Mouse (Mus musculus) hindbrain, postnatal 0 days (tissue): ENCODE data around the gene Sh3pxd2b. TPM values are rescaled to one million over a fixed set of nuclear protein-coding genes. Genes with fewer than 3 reads are reported as not detected.
A peak's percentile ranks its signal among the peaks of the same experiment; 100 is the strongest.

ENCODE experiments used
- ATAC-seq: fragments of 200-750 bp; cut with Nextera tagmentation; 2 replicates; pipeline ENCODE4 v1.8.0; 2017; ENCODE audit warnings: mild to moderate bottlenecking, moderate TSS enrichment, moderate library complexity
- DNase-seq: peaks from one replicate; pipeline ENCODE4 v3.0.0-alpha.2; 2015; ENCODE audit warnings: low spot score
- H3K27ac ChIP-seq: fragments of 300-500 bp; sonication (generic); 2 replicates; pipeline ENCODE4 v1.5.1; 2014; ENCODE audit warnings: mild to moderate bottlenecking
- H3K27me3 ChIP-seq: fragments of 300-500 bp; sonication (generic); 2 replicates; pipeline ENCODE4 v1.6.1; 2014; ENCODE audit warnings: low read length, mixed read lengths; ENCODE audit not compliant: insufficient read depth
- H3K36me3 ChIP-seq: fragments of 300-500 bp; sonication (generic); 2 replicates; pipeline ENCODE4 v1.6.1; 2014; ENCODE audit warnings: low read length, mixed read lengths; ENCODE audit not compliant: insufficient read depth
- H3K4me1 ChIP-seq: fragments of 300-500 bp; sonication (generic); 2 replicates; pipeline ENCODE4 v1.6.1; 2014; ENCODE audit warnings: antibody characterized with exemption, low read length, mixed read lengths; ENCODE audit not compliant: insufficient read depth
- H3K4me2 ChIP-seq: fragments of 300-500 bp; sonication (generic); 2 replicates; pipeline ENCODE4 v1.6.1; 2014; ENCODE audit warnings: low read depth, mild to moderate bottlenecking, low read length, moderate library complexity, mixed read lengths
- H3K4me3 ChIP-seq: fragments of 300-500 bp; sonication (generic); 2 replicates; pipeline ENCODE4 v1.5.1; 2014; ENCODE audit warnings: low read length
- H3K9ac ChIP-seq: fragments of 300-500 bp; sonication (generic); replicated peaks from 2 replicates; pipeline ENCODE4 v1.6.1; 2014; ENCODE audit warnings: mild to moderate bottlenecking, low read length, moderate library complexity, mixed read lengths
- H3K9me3 ChIP-seq: fragments of 300-500 bp; sonication (generic); 2 replicates; pipeline ENCODE4 v1.6.1; 2016; ENCODE audit warnings: low read length, mixed read lengths
- CTCF ChIP-seq: IDR thresholded peaks from 2 replicates; pipeline ENCODE4 v1.5.1; 2016; ENCODE audit warnings: antibody characterized with exemption, control low read depth, low read depth
- WGBS: fragments of 180-500 bp; shearing (Covaris S2); extraction: QIAGEN DNeasy Blood & Tissue Kit; methylation state at CpG from one replicate; pipeline ENCODE4 v1.1.7; 2014; 5-methylcytosine and 5-hydroxymethylcytosine counted together
- polyA plus RNA-seq: library from polyadenylated mRNA; unstranded; fragments of >200 nt; fragmentation: Nextera tagmentation; extraction: Ambion mirVana; gene quantifications from 2 replicates; pipeline ENCODE4 v1.2.1, GENCODE M21; 2015
- total RNA-seq: library from RNA; depleted of rRNA; stranded (reverse); fragments of >200 nt; gene quantifications from 2 replicates; pipeline ENCODE4 v1.2.3, GENCODE M21; 2014

The Sh3pxd2b gene
- total and polyA plus RNA-seq, 2 experiments from 2014 or later = 7.4 to 37.4 TPM

GRCm38 (mm10) chr11:32384135-32384801 is 36.6 kb downstream of the Sh3pxd2b start:
- Histone ChIP-seq H3K4me2 (no peak overlapping the region), H3K4me3 (no peak overlapping the region), H3K36me3 (peaks cover 6% of the 10 kb centered on the region; the same call in 1 of the 2 replicates), H3K9me3 (no peaks in the 10 kb centered on the region), H3K4me1 (no peaks in the 10 kb centered on the region), H3K27ac (peak overlapping the region; percentile 41), H3K9ac (no peak overlapping the region), H3K27me3 (no peaks in the 10 kb centered on the region)
- WGBS = 30% methylated on average over 7 of the region's 7 CpGs
- ATAC-seq (peak; percentile 48), DNase-seq (no peak)
- no peak for TF ChIP-seq CTCF

GRCm38 (mm10) chr11:32386043-32386442 is 38.4 kb downstream of the Sh3pxd2b start:
- WGBS = 96% methylated on average over 2 of the region's 2 CpGs
- Histone ChIP-seq H3K4me3 (no peak overlapping the region), H3K27me3 (no peaks in the 10 kb centered on the region), H3K27ac (no peak overlapping the region), H3K9ac (no peak overlapping the region), H3K4me1 (no peaks in the 10 kb centered on the region), H3K36me3 (peaks cover 6% of the 10 kb centered on the region; the same call in 1 of the 2 replicates), H3K9me3 (no peaks in the 10 kb centered on the region), H3K4me2 (no peak overlapping the region)
- DNase-seq (no peak), ATAC-seq (no peak)
- TF ChIP-seq CTCF = no peak

GRCm38 (mm10) chr11:32388064-32388463 is 40.4 kb downstream of the Sh3pxd2b start:
- DNase-seq = no peak

GRCm38 (mm10) chr11:32393095-32393494 is 45.5 kb downstream of the Sh3pxd2b start:
- DNase-seq = peak; percentile 57
- Histone ChIP-seq H3K9ac (no peak overlapping the region), H3K27me3 (no peaks in the 10 kb centered on the region), H3K4me2 (no peak overlapping the region), H3K9me3 (no peaks in the 10 kb centered on the region), H3K4me1 (no peaks in the 10 kb centered on the region), H3K4me3 (no peak overlapping the region), H3K27ac (peak overlapping the region; percentile 26; the same call in 1 of the 2 replicates), H3K36me3 (peaks cover under 1% of the 10 kb centered on the region; the same call in 1 of the 2 replicates)
- no peak for TF ChIP-seq CTCF
- ATAC-seq = no peak
- WGBS = 44% methylated on average over 2 of the region's 2 CpGs

More at GRCm38 (mm10) chr11:32388064-32388463, 40.4 kb downstream of the Sh3pxd2b start:
- Histone ChIP-seq H3K36me3 (peaks cover 6% of the 10 kb centered on the region; the same call in 1 of the 2 replicates), H3K4me1 (no peaks in the 10 kb centered on the region), H3K9me3 (no peaks in the 10 kb centered on the region), H3K9ac (no peak overlapping the region), H3K27ac (no peak overlapping the region), H3K4me3 (no peak overlapping the region), H3K4me2 (no peak overlapping the region), H3K27me3 (no peaks in the 10 kb centered on the region)
- no peak for TF ChIP-seq CTCF
- ATAC-seq = no peak
- WGBS = 59% methylated on average over 2 of the region's 2 CpGs

- Histone ChIP-seq H3K4me1 (no peaks in the 10 kb centered on the region), H3K36me3 (no peaks in the 10 kb centered on the region; the same call in 1 of the 2 replicates), H3K4me2 (no peak overlapping the region), H3K27ac (no peak overlapping the region), H3K9me3 (no peaks in the 10 kb centered on the region), H3K27me3 (no peaks in the 10 kb centered on the region), H3K9ac (no peak overlapping the region), H3K4me3 (no peak overlapping the region)
- DNase-seq = no peak
- 85% methylated on average over 6 of the region's 6 CpGs for WGBS
- ATAC-seq = no peak
- no peak for TF ChIP-seq CTCF
Observed at GRCm38 (mm10) chr11:32395791-32396190, 48.2 kb downstream of the Sh3pxd2b start.

- DNase-seq (no peak), ATAC-seq (0 out of 2 replicates have a peak, but pooled peaks have one; percentile 22)
- Histone ChIP-seq H3K36me3 (peaks cover 6% of the 10 kb centered on the region; the same call in 1 of the 2 replicates), H3K9ac (no peak overlapping the region), H3K9me3 (no peaks in the 10 kb centered on the region), H3K4me1 (no peaks in the 10 kb centered on the region), H3K27ac (no peak overlapping the region), H3K27me3 (no peaks in the 10 kb centered on the region), H3K4me3 (no peak overlapping the region), H3K4me2 (no peak overlapping the region)
- 50% methylated on average over 2 of the region's 2 CpGs for WGBS
- TF ChIP-seq CTCF = no peak
Observed at GRCm38 (mm10) chr11:32398446-32398845, 50.8 kb downstream of the Sh3pxd2b start.

GRCm38 (mm10) chr11:32399261-32399660 is 51.6 kb downstream of the Sh3pxd2b start:
- WGBS = 80% methylated on average over 2 of the region's 2 CpGs
- no peak overlapping the region for H3K4me3 ChIP-seq
- no peak for DNase-seq
- no peak for ATAC-seq
- TF ChIP-seq CTCF = no peak
- no peaks in the 10 kb centered on the region for H3K9me3 ChIP-seq
- H3K4me2 ChIP-seq = no peak overlapping the region
- H3K4me1 ChIP-seq = no peaks in the 10 kb centered on the region
- H3K27me3 ChIP-seq = no peaks in the 10 kb centered on the region
- no peak overlapping the region for H3K9ac ChIP-seq
- peaks cover 6% of the 10 kb centered on the region; the same call in 1 of the 2 replicates for H3K36me3 ChIP-seq
- H3K27ac ChIP-seq = no peak overlapping the region
